Mouse (Mus musculus): ENCODE data around the gene 4930512M02Rik.

DNA sequence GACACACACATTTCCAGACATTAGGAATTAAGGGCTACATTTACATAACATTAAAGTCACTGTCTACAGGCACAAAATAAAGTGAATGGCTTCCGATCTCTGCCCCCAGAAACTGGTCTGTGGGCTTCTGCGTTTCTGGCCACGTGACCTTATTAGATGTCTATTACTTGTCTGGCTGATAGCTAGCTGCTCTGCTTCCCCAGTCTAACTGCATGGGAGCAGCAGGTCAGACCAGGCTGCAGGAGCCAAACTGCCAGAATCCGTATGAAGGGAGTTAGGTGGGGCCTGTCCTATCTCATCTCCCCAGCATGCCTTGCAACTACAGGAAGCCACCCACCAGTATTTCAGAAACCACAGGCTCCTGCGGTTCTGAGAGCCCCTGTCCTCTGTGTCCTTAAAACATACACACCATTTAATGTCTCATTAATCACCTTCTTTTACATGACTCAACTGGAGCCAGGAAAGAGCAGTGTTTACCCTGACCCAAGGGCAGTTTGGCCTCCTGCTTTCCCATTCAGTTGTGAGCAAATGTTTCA, 29.4 kb upstream of the 4930512M02Rik start:
- TF ChIP-seq CTCF (conservative IDR thresholded peaks at IDR 0.05; ENCODE audit: insufficient read depth, insufficient read length, low read depth, low read length): no peak
- no peak for TF ChIP-seq POLR2A (IDR thresholded peaks at IDR 0.05; ENCODE audit: low read depth, low read length)

Measured in kidney, adult 2 months (tissue).